Mouse (Mus musculus) midbrain, postnatal 0 days (tissue): ENCODE measurements around the gene Mest. TPM values are rescaled to one million over a fixed set of nuclear protein-coding genes. Genes with fewer than 3 reads are reported as not detected.

Source experiments
- ATAC-seq: fragments of 200-750 bp; cut with Nextera tagmentation; 2 replicates; pipeline ENCODE4 v1.8.0; 2017; ENCODE audit warnings: moderate number of reproducible peaks, mild to moderate bottlenecking, moderate TSS enrichment, moderate library complexity; ENCODE audit not compliant: low FRiP score
- DNase-seq: peaks from one replicate; pipeline ENCODE4 v3.0.0-alpha.2; 2015; ENCODE audit warnings: low spot score
- H3K27ac ChIP-seq: fragments of 300-500 bp; sonication (generic); 2 replicates; pipeline ENCODE4 v1.5.1; 2014; ENCODE audit warnings: low read depth, mild to moderate bottlenecking, low read length, mixed read lengths
- H3K27me3 ChIP-seq: fragments of 300-500 bp; sonication (generic); 2 replicates; pipeline ENCODE4 v1.6.1; 2014; ENCODE audit warnings: low read length, control low read depth, mixed read lengths; ENCODE audit not compliant: insufficient read depth
- H3K36me3 ChIP-seq: fragments of 300-500 bp; sonication (generic); 2 replicates; pipeline ENCODE4 v1.6.1; 2014; ENCODE audit warnings: low read length, control low read depth, mixed read lengths; ENCODE audit not compliant: insufficient read depth
- H3K4me1 ChIP-seq: fragments of 300-500 bp; sonication (generic); 2 replicates; pipeline ENCODE4 v1.6.1; 2014; ENCODE audit warnings: mild to moderate bottlenecking, control low read depth, antibody characterized with exemption, low read length, mixed read lengths; ENCODE audit not compliant: insufficient read depth
- H3K4me2 ChIP-seq: fragments of 300-500 bp; sonication (generic); 2 replicates; pipeline ENCODE4 v1.6.1; 2014; ENCODE audit warnings: low read depth, mild to moderate bottlenecking, low read length, mixed read lengths; ENCODE audit not compliant: poor library complexity, severe bottlenecking
- H3K4me3 ChIP-seq: fragments of 300-500 bp; sonication (generic); 2 replicates; pipeline ENCODE4 v1.5.1; 2014; ENCODE audit warnings: low read depth, mild to moderate bottlenecking, low read length, moderate library complexity
- H3K9ac ChIP-seq: fragments of 300-500 bp; sonication (generic); replicated peaks from 2 replicates; pipeline ENCODE4 v1.6.1; 2014; ENCODE audit warnings: mild to moderate bottlenecking, low read length, moderate library complexity, mixed read lengths; ENCODE audit not compliant: poor library complexity, severe bottlenecking
- H3K9me3 ChIP-seq: fragments of 300-500 bp; sonication (generic); 2 replicates; pipeline ENCODE4 v1.6.1; 2016; ENCODE audit warnings: low read length, control low read depth
- CTCF ChIP-seq: IDR thresholded peaks from 2 replicates; pipeline ENCODE4 v1.5.1; 2016; ENCODE audit warnings: antibody characterized with exemption, mild to moderate bottlenecking
- WGBS: fragments of 180-500 bp; shearing (Covaris S2); extraction: QIAGEN DNeasy Blood & Tissue Kit; methylation state at CpG from one replicate; pipeline ENCODE4 v1.1.7; 2014; 5-methylcytosine and 5-hydroxymethylcytosine counted together
- polyA plus RNA-seq: library from polyadenylated mRNA; unstranded; fragments of >200 nt; fragmentation: Nextera tagmentation; extraction: Ambion mirVana; gene quantifications from 2 replicates; pipeline ENCODE4 v1.2.1, GENCODE M21; 2015
- total RNA-seq: library from RNA; depleted of rRNA; stranded (reverse); fragments of >200 nt; gene quantifications from 2 replicates; pipeline ENCODE4 v1.2.3, GENCODE M21; 2014

The Mest gene
- total and polyA plus RNA-seq, 2 experiments from 2014 or later, result 165 to 323 TPM

GRCm38 (mm10) chr6:30739177-30739747 lies 15.9 kb downstream of the Mest start:
- ATAC-seq (no peak), DNase-seq (peak; percentile 53)
- no peaks in the 10 kb centered on the region for H3K4me1 ChIP-seq
- peaks cover 18% of the 10 kb centered on the region for H3K36me3 ChIP-seq
- WGBS, result 60% methylated on average over 10 of the region's 10 CpGs
- H3K4me3 ChIP-seq, result peak overlapping the region; percentile 57
- TF ChIP-seq CTCF, result no peak
- H3K27me3 ChIP-seq, result no peaks in the 10 kb centered on the region
- H3K27ac ChIP-seq, result 0 out of 2 replicates have a peak overlapping the region, but pooled peaks have one; percentile 87
- peaks cover 12% of the 10 kb centered on the region; the same call in 1 of the 2 replicates for H3K9me3 ChIP-seq
- H3K4me2 ChIP-seq, result peak overlapping the region; percentile 53
- peak overlapping the region; percentile 82 for H3K9ac ChIP-seq

GRCm38 (mm10) chr6:30744846-30745245 lies 21.5 kb downstream of the Mest start:
- no peaks in the 10 kb centered on the region for H3K9me3 ChIP-seq
- H3K4me3 ChIP-seq, result no peak overlapping the region
- 79% methylated on average over 10 of the region's 10 CpGs for WGBS
- no peak overlapping the region for H3K4me2 ChIP-seq
- no peak overlapping the region for H3K27ac ChIP-seq
- peaks cover 47% of the 10 kb centered on the region for H3K36me3 ChIP-seq
- H3K27me3 ChIP-seq, result no peaks in the 10 kb centered on the region
- no peak overlapping the region for H3K9ac ChIP-seq
- no peak for ATAC-seq
- TF ChIP-seq CTCF, result no peak
- no peak for DNase-seq
- no peaks in the 10 kb centered on the region for H3K4me1 ChIP-seq

- TF ChIP-seq CTCF, result no peak
- WGBS, result 67% methylated on average over 7 of the region's 7 CpGs
- Histone ChIP-seq H3K27ac (no peak overlapping the region), H3K27me3 (no peaks in the 10 kb centered on the region), H3K4me3 (no peak overlapping the region), H3K9me3 (no peaks in the 10 kb centered on the region), H3K4me2 (no peak overlapping the region), H3K36me3 (peaks cover 49% of the 10 kb centered on the region), H3K4me1 (no peaks in the 10 kb centered on the region), H3K9ac (no peak overlapping the region)
- DNase-seq, result no peak
- no peak for ATAC-seq
These were observed 22.2 kb downstream of the Mest start for GRCm38 (mm10) chr6:30745591-30745990.

- Histone ChIP-seq H3K9me3 (no peaks in the 10 kb centered on the region), H3K4me3 (no peak overlapping the region), H3K27ac (no peak overlapping the region), H3K4me2 (no peak overlapping the region), H3K36me3 (peaks cover 47% of the 10 kb centered on the region), H3K4me1 (no peaks in the 10 kb centered on the region), H3K27me3 (no peaks in the 10 kb centered on the region), H3K9ac (no peak overlapping the region)
- whole genome bisulfite sequencing, result 74% methylated on average over 7 of the region's 7 CpGs
- TF ChIP-seq CTCF, result no peak
- no peak for DNase-seq
- no peak for ATAC-seq
These were observed 24.4 kb downstream of the Mest start for GRCm38 (mm10) chr6:30747631-30748357.

- peaks cover 41% of the 10 kb centered on the region for H3K36me3 ChIP-seq
- H3K27ac ChIP-seq, result no peak overlapping the region
- DNase-seq (no peak), ATAC-seq (no peak)
- H3K4me3 ChIP-seq, result no peak overlapping the region
- no peak overlapping the region for H3K9ac ChIP-seq
- WGBS, result 77% methylated on average over 6 of the region's 6 CpGs
- H3K4me1 ChIP-seq, result no peaks in the 10 kb centered on the region
- H3K4me2 ChIP-seq, result no peak overlapping the region
- H3K9me3 ChIP-seq, result no peaks in the 10 kb centered on the region
- H3K27me3 ChIP-seq, result no peaks in the 10 kb centered on the region
- no peak for TF ChIP-seq CTCF
These were observed 25.1 kb downstream of the Mest start for GRCm38 (mm10) chr6:30748358-30748910.
